Mouse (Mus musculus): ENCODE data around the gene Asb16. TPM values are rescaled to one million over a fixed set of nuclear protein-coding genes. Genes with fewer than 3 reads are reported as not detected.

Asb16 gene
- polyA plus RNA-seq, 2 experiments = 0.05 to 0.44 TPM

GRCm38 (mm10) chr11:102290141-102290540 lies 21.6 kb downstream of the Asb16 start:
- no peaks in the 10 kb centered on the region for H3K9me3 ChIP-seq (ENCODE audit: control insufficient read depth, low read length)
- no peak for DNase-seq (ENCODE audit: low read depth in 3 of 3, low spot score in 3 of 3)
- no peak for ATAC-seq (ENCODE audit: insufficient read depth)
- H3K36me3 ChIP-seq (replicated peaks; ENCODE audit: control insufficient read depth, insufficient read depth, low read depth) = peaks cover 27% of the 10 kb centered on the region
- peaks cover 6 to 20% of the 10 kb centered on the region in 2 experiments; a peak in 3 of 4 replicates for H3K4me1 ChIP-seq (replicated peaks; ENCODE audit: control insufficient read depth in 2 of 2, insufficient read depth in 2 of 2, low read length in 1 of 2)
- no peak overlapping the region for H3K4me3 ChIP-seq (ENCODE audit: insufficient read depth in 1 of 2, low read depth in 2 of 2, low read length in 2 of 2)
- H3K27ac ChIP-seq = no peak overlapping the region
- WGBS (ENCODE audit: insufficient replicate concordance) = 84% methylated on average over 4 of the region's 4 CpGs
- no peaks in the 10 kb centered on the region for H3K27me3 ChIP-seq (ENCODE audit: control insufficient read depth, insufficient read depth, low read length)
- H3K9ac ChIP-seq (replicated peaks) = no peak overlapping the region
- no peak overlapping the region for H3K4me2 ChIP-seq (ENCODE audit: low read depth)
- no peak for TF ChIP-seq CTCF (IDR thresholded peaks at IDR 0.05; ENCODE audit: low read depth)
- no peak for TF ChIP-seq EP300 (IDR thresholded peaks at IDR 0.05; ENCODE audit: low read depth)

GRCm38 (mm10) chr11:102291051-102291535 lies 22.6 kb downstream of the Asb16 start:
- no peak overlapping the region for H3K4me3 ChIP-seq (ENCODE audit: insufficient read depth in 1 of 2, low read depth in 2 of 2, low read length in 2 of 2)
- H3K27ac ChIP-seq = no peak overlapping the region
- DNase-seq (ENCODE audit: low read depth in 3 of 3, low spot score in 3 of 3) = no peak
- H3K4me2 ChIP-seq (ENCODE audit: low read depth) = no peak overlapping the region
- H3K27me3 ChIP-seq (ENCODE audit: control insufficient read depth, insufficient read depth, low read length) = no peaks in the 10 kb centered on the region
- H3K4me1 ChIP-seq (replicated peaks; ENCODE audit: control insufficient read depth in 2 of 2, insufficient read depth in 2 of 2, low read length in 1 of 2) = peaks cover 9 to 13% of the 10 kb centered on the region in 2 experiments
- no peak for TF ChIP-seq EP300 (IDR thresholded peaks at IDR 0.05; ENCODE audit: low read depth)
- no peak for TF ChIP-seq CTCF (IDR thresholded peaks at IDR 0.05; ENCODE audit: low read depth)
- 80% methylated on average over 11 of the region's 11 CpGs for WGBS (ENCODE audit: insufficient replicate concordance)
- peaks cover 27% of the 10 kb centered on the region for H3K36me3 ChIP-seq (replicated peaks; ENCODE audit: control insufficient read depth, insufficient read depth, low read depth)
- no peak for ATAC-seq (ENCODE audit: insufficient read depth)
- H3K9ac ChIP-seq (replicated peaks) = no peak overlapping the region
- no peaks in the 10 kb centered on the region for H3K9me3 ChIP-seq (ENCODE audit: control insufficient read depth, low read length)

GRCm38 (mm10) chr11:102293971-102294370 lies 25.4 kb downstream of the Asb16 start:
- Histone ChIP-seq H3K4me3 (ENCODE audit: insufficient read depth in 1 of 2, low read depth in 2 of 2, low read length in 2 of 2) (no peak overlapping the region), H3K27ac (no peak overlapping the region), H3K4me1 (replicated peaks; ENCODE audit: control insufficient read depth in 2 of 2, insufficient read depth in 2 of 2, low read length in 1 of 2) (peaks cover 9 to 12% of the 10 kb centered on the region in 2 experiments), H3K9me3 (ENCODE audit: control insufficient read depth, low read length) (no peaks in the 10 kb centered on the region), H3K4me2 (ENCODE audit: low read depth) (no peak overlapping the region), H3K36me3 (replicated peaks; ENCODE audit: control insufficient read depth, insufficient read depth, low read depth) (peaks cover 25% of the 10 kb centered on the region), H3K27me3 (ENCODE audit: control insufficient read depth, insufficient read depth, low read length) (no peaks in the 10 kb centered on the region), H3K9ac (replicated peaks) (no peak overlapping the region)
- 93% methylated on average over 13 of the region's 13 CpGs for WGBS (ENCODE audit: insufficient replicate concordance)
- no peak for DNase-seq (ENCODE audit: low read depth in 3 of 3, low spot score in 3 of 3)
- TF ChIP-seq CTCF (IDR thresholded peaks at IDR 0.05; ENCODE audit: low read depth) (no peak), EP300 (IDR thresholded peaks at IDR 0.05; ENCODE audit: low read depth) (no peak)
- ATAC-seq (ENCODE audit: insufficient read depth) = no peak

DNA sequence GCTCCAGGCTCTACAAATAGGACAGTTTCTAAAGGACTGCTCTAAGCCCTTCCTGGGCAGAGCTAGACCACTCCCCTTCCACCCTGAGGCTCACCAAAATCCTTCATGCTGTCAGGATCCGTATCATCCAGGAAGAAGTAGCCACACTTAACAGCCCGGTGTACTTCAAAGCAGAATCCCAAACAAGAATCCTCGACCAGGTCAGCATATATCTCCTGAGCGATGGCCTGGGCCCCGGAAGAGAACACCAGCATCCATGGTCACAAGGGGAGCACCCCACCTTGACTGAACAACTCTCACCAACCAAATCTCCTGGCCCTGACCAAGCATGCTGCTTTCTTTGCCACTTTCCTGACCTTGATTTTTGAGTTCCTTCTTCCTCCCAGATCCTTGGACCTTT lies 25.9 kb downstream of the Asb16 start:
- no peak overlapping the region for H3K4me3 ChIP-seq (ENCODE audit: insufficient read depth in 1 of 2, low read depth in 2 of 2, low read length in 2 of 2)
- H3K36me3 ChIP-seq (replicated peaks; ENCODE audit: control insufficient read depth, insufficient read depth, low read depth) = peaks cover 25% of the 10 kb centered on the region
- ATAC-seq (ENCODE audit: insufficient read depth) (no peak), DNase-seq (ENCODE audit: low read depth in 3 of 3, low spot score in 3 of 3) (no peak)
- no peak for TF ChIP-seq CTCF (IDR thresholded peaks at IDR 0.05; ENCODE audit: low read depth)
- no peak for TF ChIP-seq EP300 (IDR thresholded peaks at IDR 0.05; ENCODE audit: low read depth)
- no peaks in the 10 kb centered on the region for H3K27me3 ChIP-seq (ENCODE audit: control insufficient read depth, insufficient read depth, low read length)
- no peak overlapping the region for H3K9ac ChIP-seq (replicated peaks)
- no peaks in the 10 kb centered on the region for H3K9me3 ChIP-seq (ENCODE audit: control insufficient read depth, low read length)
- H3K4me1 ChIP-seq (replicated peaks; ENCODE audit: control insufficient read depth in 2 of 2, insufficient read depth in 2 of 2, low read length in 1 of 2) = peaks cover 9 to 12% of the 10 kb centered on the region in 2 experiments
- H3K27ac ChIP-seq = no peak overlapping the region
- H3K4me2 ChIP-seq (ENCODE audit: low read depth) = no peak overlapping the region
- WGBS (ENCODE audit: insufficient replicate concordance) = 79% methylated on average over 5 of the region's 5 CpGs

- TF ChIP-seq EP300 (IDR thresholded peaks at IDR 0.05; ENCODE audit: low read depth) = no peak
- TF ChIP-seq CTCF (IDR thresholded peaks at IDR 0.05; ENCODE audit: low read depth) = peak; percentile 41
- no peak for DNase-seq (ENCODE audit: low read depth in 3 of 3, low spot score in 3 of 3)
Measured at GRCm38 (mm10) chr11:102294887-102295597, 26.5 kb downstream of the Asb16 start.

More at GRCm38 (mm10) chr11:102294887-102295597, 26.5 kb downstream of the Asb16 start:
- ATAC-seq (ENCODE audit: insufficient read depth) = no peak
- WGBS (ENCODE audit: insufficient replicate concordance) = 78% methylated on average over 12 of the region's 12 CpGs
- peak overlapping the region; percentile 95 for H3K4me2 ChIP-seq (ENCODE audit: low read depth)
- peak overlapping the region; percentile 89 for H3K27ac ChIP-seq
- no peaks in the 10 kb centered on the region for H3K27me3 ChIP-seq (ENCODE audit: control insufficient read depth, insufficient read depth, low read length)
- no peaks in the 10 kb centered on the region for H3K9me3 ChIP-seq (ENCODE audit: control insufficient read depth, low read length)
- peaks cover 9 to 12% of the 10 kb centered on the region in 2 experiments for H3K4me1 ChIP-seq (replicated peaks; ENCODE audit: control insufficient read depth in 2 of 2, insufficient read depth in 2 of 2, low read length in 1 of 2)
- peak overlapping the region; percentile 84 for H3K9ac ChIP-seq (replicated peaks)
- H3K36me3 ChIP-seq (replicated peaks; ENCODE audit: control insufficient read depth, insufficient read depth, low read depth) = peaks cover 25% of the 10 kb centered on the region
- peak overlapping the region; percentile 48 to 83 for H3K4me3 ChIP-seq (ENCODE audit: insufficient read depth in 1 of 2, low read depth in 2 of 2, low read length in 2 of 2)

All from liver, embryonic 14.5 days (tissue).